Mouse (Mus musculus) olfactory bulb, adult 2 months (tissue): ENCODE data around the gene Galnt7. TPM values are rescaled to one million over a fixed set of nuclear protein-coding genes. Genes with fewer than 3 reads are reported as not detected.

Experiments used
- H3K27ac ChIP-seq: fragments of 200-500 bp; 2 replicates; pipeline ENCODE4 v1.5.1; 2012; ENCODE audit warnings: low read depth, low read length; ENCODE audit not compliant: insufficient read depth
- H3K4me1 ChIP-seq: fragments of 200-500 bp; 2 replicates; pipeline ENCODE4 v1.6.1; 2012; ENCODE audit warnings: low read length; ENCODE audit not compliant: control insufficient read depth, insufficient read depth
- H3K4me3 ChIP-seq: fragments of 200-500 bp; 2 replicates; pipeline ENCODE4 v1.5.1; 2012; ENCODE audit warnings: mild to moderate bottlenecking, low read depth, low read length, moderate library complexity; ENCODE audit not compliant: insufficient read depth
- CTCF ChIP-seq: fragments of 200-500 bp; IDR thresholded peaks from 2 replicates; pipeline ENCODE4 v1.5.1; 2012; ENCODE audit warnings: low read depth, mild to moderate bottlenecking, low read length, moderate library complexity; ENCODE audit not compliant: insufficient read depth
- POLR2A ChIP-seq: fragments of 200-500 bp; IDR thresholded peaks from 2 replicates; pipeline ENCODE4 v1.6.1; 2012; ENCODE audit warnings: mild to moderate bottlenecking, low read depth, low read length, moderate library complexity; ENCODE audit not compliant: insufficient read depth
- WGBS: fragments of 180-500 bp; shearing (Covaris S2); methylation state at CpG from one replicate; pipeline ENCODE4 v1.1.7; 2018; 5-methylcytosine and 5-hydroxymethylcytosine counted together
- polyA plus RNA-seq: library from polyadenylated mRNA; stranded (reverse); fragments of >200 nt; gene quantifications from 2 replicates; pipeline ENCODE4 v1.2.4, GENCODE M21; 2012; ENCODE audit warnings: low replicate concordance; ENCODE audit not compliant: missing spikeins, insufficient read depth, insufficient read length

Gene Galnt7
- not detected in 2 replicates for polyA plus RNA-seq

DNA sequence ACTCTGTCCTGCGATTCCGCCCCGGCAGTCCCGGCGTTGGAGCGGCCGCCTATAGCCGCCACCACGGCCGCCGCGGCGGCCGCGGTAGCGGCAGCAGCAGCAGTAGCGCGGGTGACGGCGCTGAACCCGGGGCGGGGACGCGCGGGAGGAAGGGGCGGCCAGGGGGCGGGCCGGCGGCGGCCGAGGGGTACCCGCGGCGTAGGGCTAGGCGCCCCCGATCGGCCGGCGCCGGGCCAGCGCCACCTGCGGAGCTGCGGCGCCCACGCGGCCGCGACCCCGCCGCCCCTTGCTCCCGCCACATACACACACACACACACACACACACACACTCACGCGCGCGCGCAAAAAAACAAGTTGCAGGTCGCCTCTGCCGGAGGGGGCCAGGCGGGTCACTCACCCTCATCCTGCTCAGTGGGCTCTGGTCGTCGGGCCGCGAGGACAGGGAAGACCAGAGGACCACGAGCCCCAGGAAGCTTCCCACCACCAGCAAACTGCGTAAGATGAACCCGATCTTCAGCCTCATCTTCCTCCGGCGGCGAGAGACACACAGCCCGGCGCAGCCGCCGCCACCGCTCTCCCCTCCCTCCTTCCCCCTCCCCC lies at the start of gene Galnt7:
TSS of gene Galnt7 (minus strand) at position 577 of the 600 bp plus-strand sequence.
- WGBS, result under 1% methylated on average over 63 of the region's 74 CpGs
- peak within 1 kb of the TSS; percentile 83 for H3K27ac ChIP-seq
- peak within 1 kb of the TSS; percentile 79 for H3K4me3 ChIP-seq
- TF ChIP-seq CTCF, result no peak
- 0 out of 2 replicates have a peak, but pooled peaks have one; percentile 31 for TF ChIP-seq POLR2A
- peaks cover 13% of the 10 kb centered on the region for H3K4me1 ChIP-seq

DNA sequence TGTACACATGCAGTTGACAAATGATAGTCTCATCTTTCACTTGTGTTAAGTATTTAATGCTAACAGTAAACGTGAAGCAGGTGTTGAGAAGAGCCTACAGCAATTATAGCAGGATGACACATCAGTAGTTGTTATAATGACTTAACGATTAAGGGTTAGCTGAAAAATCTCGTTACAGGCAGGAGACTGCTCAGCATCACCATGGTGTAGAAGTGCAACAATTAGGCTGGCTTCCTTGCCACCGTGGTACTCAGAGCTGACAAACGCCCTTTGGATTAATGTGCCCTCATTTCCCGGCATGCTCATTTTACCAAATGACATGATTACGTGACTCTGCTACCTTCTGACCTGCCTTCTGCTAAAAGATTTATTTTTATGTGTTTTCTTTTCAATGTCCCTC lies 35.8 kb upstream of the Galnt7 start:
- no peak for TF ChIP-seq CTCF
- no peak for TF ChIP-seq POLR2A
- Histone ChIP-seq H3K4me3 (no peak overlapping the region), H3K4me1 (no peaks in the 10 kb centered on the region), H3K27ac (no peak overlapping the region)
- 25% methylated on average over 7 of the region's 7 CpGs for WGBS

- 94% methylated on average over 3 of the region's 3 CpGs for WGBS
- Histone ChIP-seq H3K27ac (no peak overlapping the region), H3K4me3 (no peak overlapping the region), H3K4me1 (no peaks in the 10 kb centered on the region)
- TF ChIP-seq POLR2A, result no peak
- TF ChIP-seq CTCF, result no peak
These were observed 33.0 kb upstream of the Galnt7 start for GRCm38 (mm10) chr8:57685803-57686202.

GRCm38 (mm10) chr8:57680044-57680443 lies 27.2 kb upstream of the Galnt7 start:
- no peak overlapping the region for H3K27ac ChIP-seq
- no peak overlapping the region for H3K4me3 ChIP-seq
- TF ChIP-seq POLR2A, result no peak
- no peak for TF ChIP-seq CTCF
- 33% methylated on average over 5 of the region's 5 CpGs for WGBS
- H3K4me1 ChIP-seq, result no peaks in the 10 kb centered on the region

DNA sequence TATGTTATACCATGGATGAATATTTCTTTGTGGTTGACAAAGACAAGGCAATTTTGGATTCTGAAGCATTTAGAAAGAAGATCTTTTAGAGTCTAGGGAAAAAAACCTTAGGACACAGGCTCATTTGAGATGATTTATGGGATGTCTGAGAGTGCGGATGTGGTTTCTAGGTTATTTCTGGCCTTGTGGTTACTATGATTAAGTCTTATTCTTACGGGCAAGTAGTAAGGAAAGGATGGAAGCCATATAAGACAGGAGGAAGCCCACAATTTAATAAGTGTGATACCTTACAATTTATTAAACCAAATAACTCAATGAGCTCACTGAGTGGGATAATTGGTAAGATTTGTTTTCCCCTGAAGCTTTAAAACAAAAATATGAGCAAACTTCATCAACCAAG lies 11.3 kb upstream of the Galnt7 start:
- H3K27ac ChIP-seq, result no peak overlapping the region
- TF ChIP-seq CTCF (no peak), POLR2A (no peak)
- H3K4me1 ChIP-seq, result no peaks in the 10 kb centered on the region
- H3K4me3 ChIP-seq, result no peak overlapping the region
- 94% methylated on average over 2 of the region's 2 CpGs for WGBS

- Histone ChIP-seq H3K4me3 (no peak overlapping the region), H3K27ac (no peak overlapping the region), H3K4me1 (no peaks in the 10 kb centered on the region)
- no peak for TF ChIP-seq POLR2A
- no peak for TF ChIP-seq CTCF
- WGBS, result 81% methylated on average over 2 of the region's 2 CpGs
These were observed 7.2 kb upstream of the Galnt7 start for GRCm38 (mm10) chr8:57660019-57660418.

DNA sequence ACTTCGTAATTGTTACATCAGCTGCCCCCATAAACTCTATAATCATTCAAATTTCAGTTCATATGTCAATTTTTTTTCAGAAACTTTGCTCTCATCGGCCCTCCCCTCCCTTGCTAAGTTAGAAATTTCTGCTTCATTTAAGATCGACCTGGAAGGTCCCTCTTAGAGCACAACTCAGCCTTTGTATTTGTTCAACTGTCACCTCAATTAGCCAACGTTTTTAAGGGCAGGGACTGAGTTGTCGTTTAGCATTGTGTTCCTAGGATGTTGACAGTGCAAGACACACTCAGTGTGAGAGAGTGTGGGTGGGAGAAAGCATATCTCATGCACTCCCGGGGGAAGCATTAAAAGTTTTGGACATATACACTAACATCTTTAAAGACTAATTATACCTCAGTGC lies 3.6 kb upstream of the Galnt7 start:
- Histone ChIP-seq H3K4me3 (no peak overlapping the region), H3K4me1 (peaks cover 5% of the 10 kb centered on the region), H3K27ac (no peak overlapping the region)
- TF ChIP-seq CTCF, result no peak
- no peak for TF ChIP-seq POLR2A
- 40% methylated on average over 6 of the region's 6 CpGs for WGBS

DNA sequence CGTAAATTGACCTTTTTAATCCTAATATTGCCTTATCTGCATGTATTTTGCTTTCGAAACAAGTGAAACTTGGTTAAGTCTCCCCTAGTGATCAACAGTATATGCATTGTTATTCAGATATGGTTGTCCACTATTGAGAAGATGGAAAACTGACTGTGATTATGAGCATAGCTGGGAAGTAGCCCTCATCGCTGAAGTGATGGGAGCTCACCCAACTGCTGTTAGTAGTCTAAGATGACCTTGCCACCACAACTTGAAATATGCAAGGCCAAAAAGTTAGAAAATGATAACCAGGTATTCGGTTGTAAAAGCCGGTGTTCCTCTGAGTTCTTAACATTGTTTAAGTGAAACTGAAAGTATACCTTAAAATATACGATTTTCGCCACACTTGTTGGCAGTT lies 1.3 kb upstream of the Galnt7 start:
- WGBS, result 84% methylated on average over 7 of the region's 7 CpGs
- TF ChIP-seq CTCF (no peak), POLR2A (no peak)
- Histone ChIP-seq H3K4me3 (no peak overlapping the region), H3K4me1 (peaks cover 9% of the 10 kb centered on the region), H3K27ac (no peak overlapping the region)

GRCm38 (mm10) chr8:57653768-57654125 lies 915 bp upstream of the Galnt7 start:
- WGBS, result 19% methylated on average over 7 of the region's 7 CpGs
- no peak overlapping the region for H3K27ac ChIP-seq
- TF ChIP-seq CTCF (no peak), POLR2A (no peak)

GRCm38 (mm10) chr8:57653056-57653767 lies 380 bp upstream of the Galnt7 start:
- TF ChIP-seq CTCF (no peak), POLR2A (no peak)
- no peak overlapping the region for H3K27ac ChIP-seq
- peak overlapping the region; percentile 79 for H3K4me3 ChIP-seq
- H3K4me1 ChIP-seq, result peaks cover 10% of the 10 kb centered on the region
- WGBS, result under 1% methylated on average over 27 of the region's 38 CpGs

More at GRCm38 (mm10) chr8:57653768-57654125, 915 bp upstream of the Galnt7 start:
- H3K4me1 ChIP-seq, result peaks cover 9% of the 10 kb centered on the region
- no peak overlapping the region for H3K4me3 ChIP-seq
